Mouse (Mus musculus): ENCODE measurements around the gene Ets1.

DNA sequence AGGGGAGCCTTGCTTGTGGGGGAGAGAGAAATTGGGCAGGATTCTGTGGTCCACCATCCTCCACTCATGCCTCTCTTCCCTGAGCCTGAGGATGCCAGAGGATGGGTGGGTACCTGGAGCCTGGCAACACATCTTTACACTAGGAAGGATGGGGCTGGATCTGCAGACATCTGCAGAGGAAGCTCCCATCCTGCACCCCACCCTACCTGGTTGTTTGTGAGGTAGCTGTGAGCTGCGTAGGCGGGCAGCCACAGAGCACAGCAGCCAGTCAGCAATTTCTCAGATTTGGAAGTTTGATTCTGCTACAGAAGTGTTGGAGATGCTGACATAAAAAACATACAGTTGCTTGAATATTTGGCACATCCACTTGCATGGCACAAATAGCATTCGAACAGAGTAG, 15.6 kb upstream of the Ets1 start:
- TF ChIP-seq EP300 (IDR thresholded peaks at IDR 0.05) (no peak), CTCF (IDR thresholded peaks at IDR 0.05) (no peak)
